Mouse (Mus musculus) ES-Bruce4 (cell line): ENCODE measurements at regions not wholly inside any gene's neighbourhood (a gene's known extent, or its start where the extent isn't known, plus 50 kb on each side); places are given as distances from the start of the nearest gene placed in this dataset.

ENCODE experiments used
- H3K27ac ChIP-seq: 2 replicates; pipeline ENCODE4 v1.5.1; 2012; ENCODE audit warnings: low read length, inconsistent platforms; ENCODE audit not compliant: insufficient read depth
- H3K27me3 ChIP-seq: 2 replicates; pipeline ENCODE4 v1.6.1; 2012; ENCODE audit warnings: mild to moderate bottlenecking, low read length, inconsistent platforms; ENCODE audit not compliant: control insufficient read depth, poor library complexity, insufficient read depth, severe bottlenecking
- H3K36me3 ChIP-seq: 2 replicates; pipeline ENCODE4 v1.6.1; 2012; ENCODE audit warnings: inconsistent platforms, mild to moderate bottlenecking, low read length, moderate library complexity; ENCODE audit not compliant: control insufficient read depth, poor library complexity, insufficient read depth, severe bottlenecking
- H3K4me1 ChIP-seq: one replicate; pipeline ENCODE4 v1.8.1; 2011; ENCODE audit warnings: low read length; ENCODE audit not compliant: control insufficient read depth, insufficient read depth
- H3K4me3 ChIP-seq: 2 replicates; pipeline ENCODE4 v1.5.1; 2011; ENCODE audit warnings: low read depth, mild to moderate bottlenecking, low read length
- H3K9ac ChIP-seq: 2 replicates; pipeline ENCODE4 v1.6.1; 2012; ENCODE audit warnings: low read depth, mild to moderate bottlenecking, inconsistent platforms; ENCODE audit not compliant: poor library complexity, severe bottlenecking
- H3K9me3 ChIP-seq: replicated peaks from 2 replicates; pipeline ENCODE4 v1.6.1; 2012; ENCODE audit warnings: mild to moderate bottlenecking, low read length, inconsistent platforms; ENCODE audit not compliant: control insufficient read depth, poor library complexity, insufficient read depth, severe bottlenecking
- CTCF ChIP-seq: IDR thresholded peaks from one replicate; pipeline ENCODE4 v1.8.1; 2011; ENCODE audit warnings: low read depth, low read length
- EP300 ChIP-seq: IDR thresholded peaks from 2 replicates; pipeline ENCODE4 v1.6.1; 2011; ENCODE audit warnings: low read depth, low read length; ENCODE audit not compliant: insufficient read depth
- POLR2A ChIP-seq: IDR thresholded peaks from one replicate; pipeline ENCODE4 v1.8.1; 2011; ENCODE audit warnings: low read length; ENCODE audit not compliant: insufficient read depth

DNA sequence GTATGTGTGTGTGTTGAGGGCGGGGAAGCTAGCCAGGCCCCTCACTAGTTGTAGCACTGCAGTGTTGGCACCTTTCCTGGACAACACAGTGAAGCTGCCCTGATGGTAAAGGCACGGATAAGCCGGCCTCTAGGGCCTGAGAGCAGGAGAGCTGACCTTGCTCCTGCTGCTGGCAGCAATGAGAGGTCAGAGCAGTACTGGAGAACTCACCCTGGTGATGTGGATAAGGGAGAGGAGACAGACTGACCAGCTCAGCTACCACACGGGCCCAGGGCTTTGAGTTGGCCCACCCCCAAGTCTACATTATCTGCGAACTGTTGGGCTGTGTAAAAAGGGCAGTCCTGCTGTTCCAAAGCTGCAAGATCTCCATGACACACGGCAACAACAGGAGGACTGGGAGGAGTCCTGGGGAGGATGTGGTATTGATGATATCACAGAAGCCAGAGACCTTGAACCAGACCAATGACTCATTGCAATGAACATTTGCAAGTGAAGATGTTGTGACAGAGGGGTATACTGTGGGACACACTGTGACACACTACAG lies 131.4 kb upstream of the Map1b start:
- no peak overlapping the region for H3K4me3 ChIP-seq

DNA sequence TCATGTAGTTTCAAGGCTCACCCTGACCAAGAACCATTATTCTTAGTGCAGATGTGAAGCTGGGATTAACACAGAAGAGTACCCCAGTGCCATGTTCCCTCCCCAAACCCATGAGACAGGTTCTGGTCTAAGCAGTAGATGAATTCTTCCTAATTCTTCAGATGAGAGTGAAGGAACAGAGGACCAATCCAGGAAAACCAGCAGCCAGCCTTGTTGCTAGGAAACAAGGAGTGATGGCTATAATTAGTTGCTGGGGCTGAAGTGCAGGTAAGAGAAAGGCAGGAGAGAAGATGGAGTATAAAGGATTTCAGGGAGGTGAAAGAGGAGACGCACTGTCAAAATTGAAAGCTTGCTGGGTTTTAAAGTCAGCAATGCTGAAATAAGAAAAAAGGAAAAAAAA lies 128.4 kb upstream of the Map1b start:
- TF ChIP-seq POLR2A (no peak), EP300 (no peak), CTCF (no peak)
- Histone ChIP-seq H3K4me3 (no peak overlapping the region), H3K9me3 (no peaks in the 10 kb centered on the region)

More for the DNA sequence above, 131.4 kb upstream of the Map1b start:
- Histone ChIP-seq H3K36me3 (no peaks in the 10 kb centered on the region), H3K27ac (no peak overlapping the region), H3K4me1 (no peaks in the 10 kb centered on the region), H3K9ac (no peak overlapping the region), H3K27me3 (no peaks in the 10 kb centered on the region), H3K9me3 (no peaks in the 10 kb centered on the region)
- TF ChIP-seq POLR2A (no peak), EP300 (no peak), CTCF (no peak)

DNA sequence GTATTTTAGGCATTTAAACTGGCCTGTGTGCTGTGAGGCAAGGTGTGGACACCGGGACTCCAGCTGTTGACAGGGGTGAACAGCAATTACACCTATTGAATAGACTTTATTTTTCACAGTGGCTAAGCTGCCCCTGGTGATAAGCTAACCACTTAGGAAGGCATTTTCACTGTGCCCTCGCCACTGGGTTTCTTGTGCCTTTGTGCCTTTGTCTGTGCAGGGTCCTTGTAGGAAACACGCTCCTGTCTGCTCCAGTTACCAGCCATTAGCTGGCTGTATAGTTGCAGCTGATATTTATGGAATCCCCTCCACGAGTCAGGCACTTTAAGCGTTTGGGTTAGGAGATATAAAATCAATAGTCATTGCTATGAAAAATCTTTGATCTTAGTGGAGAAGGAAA lies 126.5 kb upstream of the Map1b start:
- no peak overlapping the region for H3K4me3 ChIP-seq
- H3K4me1 ChIP-seq, result peaks cover 2% of the 10 kb centered on the region
- no peak for TF ChIP-seq EP300
- no peak for TF ChIP-seq CTCF
- TF ChIP-seq POLR2A, result no peak
- no peak overlapping the region for H3K9ac ChIP-seq
- no peaks in the 10 kb centered on the region for H3K9me3 ChIP-seq
- no peak overlapping the region for H3K27ac ChIP-seq
- H3K36me3 ChIP-seq, result no peaks in the 10 kb centered on the region
- no peaks in the 10 kb centered on the region for H3K27me3 ChIP-seq

More for the DNA sequence above, 128.4 kb upstream of the Map1b start:
- Histone ChIP-seq H3K27me3 (no peaks in the 10 kb centered on the region), H3K36me3 (no peaks in the 10 kb centered on the region), H3K4me1 (peaks cover 2% of the 10 kb centered on the region), H3K9ac (no peak overlapping the region), H3K27ac (no peak overlapping the region)

DNA sequence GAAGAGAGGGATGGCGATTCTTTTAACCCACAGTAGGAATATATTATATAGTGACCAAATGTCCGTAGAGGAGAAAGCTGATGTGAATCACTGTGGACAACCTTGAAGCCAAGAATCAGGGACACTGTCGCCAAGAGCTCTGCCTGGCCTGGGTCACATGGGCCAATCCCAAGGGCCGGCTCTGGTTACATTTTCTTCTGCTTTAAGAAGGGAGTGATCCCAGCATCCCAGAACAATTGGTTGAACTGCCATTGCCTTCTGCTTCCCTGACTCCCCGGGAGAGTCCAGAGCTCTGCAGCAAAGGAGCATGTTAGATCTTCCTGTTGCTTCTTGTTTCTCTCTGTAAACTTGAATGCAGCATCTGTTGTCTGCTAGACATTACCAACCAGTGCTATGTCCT lies 126.0 kb upstream of the Map1b start:
- H3K4me1 ChIP-seq, result peaks cover 2% of the 10 kb centered on the region
- H3K36me3 ChIP-seq, result no peaks in the 10 kb centered on the region
- TF ChIP-seq CTCF (no peak), POLR2A (no peak), EP300 (no peak)
- no peak overlapping the region for H3K4me3 ChIP-seq
- no peaks in the 10 kb centered on the region for H3K27me3 ChIP-seq
- H3K9ac ChIP-seq, result no peak overlapping the region
- H3K9me3 ChIP-seq, result no peaks in the 10 kb centered on the region
- H3K27ac ChIP-seq, result no peak overlapping the region

DNA sequence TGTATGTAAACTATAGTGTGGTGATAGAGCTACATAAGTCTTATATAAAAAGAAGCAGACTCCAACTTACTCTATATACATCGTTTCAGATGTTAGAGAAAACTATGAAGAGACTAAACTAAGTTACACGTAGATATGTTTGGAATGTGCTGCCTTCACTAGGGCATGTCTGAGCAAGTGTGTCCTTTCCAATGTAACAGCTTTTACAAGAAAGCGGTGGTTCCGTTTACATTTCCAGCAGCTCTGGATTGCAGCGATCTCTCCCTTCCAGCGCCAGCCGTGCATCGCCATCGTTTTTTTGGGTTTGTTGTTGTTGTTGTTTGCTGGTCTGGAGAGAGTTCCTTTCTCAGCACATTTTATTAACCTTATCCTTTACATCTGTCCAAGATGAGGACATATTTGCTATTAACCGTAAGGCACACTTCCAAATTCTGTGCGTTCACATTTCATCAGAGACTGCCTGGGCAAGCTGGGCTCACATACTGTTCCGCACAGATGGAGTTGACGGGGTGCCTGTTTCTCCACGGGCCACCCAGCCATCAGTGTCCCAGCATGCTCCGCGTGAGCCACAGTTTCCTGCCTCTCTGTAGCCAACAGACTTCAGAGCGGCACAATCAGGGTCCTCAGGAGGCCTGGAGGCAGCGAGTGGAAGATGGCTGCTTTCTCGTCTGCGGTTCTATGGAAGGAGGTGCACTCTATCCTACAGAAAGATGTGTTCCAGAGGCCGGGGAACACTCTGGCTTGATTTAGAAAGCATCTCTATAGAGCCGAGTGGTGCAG lies 125.2 kb upstream of the Map1b start:
- H3K36me3 ChIP-seq, result no peaks in the 10 kb centered on the region
- H3K9me3 ChIP-seq, result no peaks in the 10 kb centered on the region
- H3K4me1 ChIP-seq, result peaks cover 2% of the 10 kb centered on the region
- no peak overlapping the region for H3K27ac ChIP-seq
- H3K9ac ChIP-seq, result no peak overlapping the region
- TF ChIP-seq CTCF (no peak), EP300 (no peak), POLR2A (no peak)
- H3K27me3 ChIP-seq, result no peaks in the 10 kb centered on the region
- no peak overlapping the region for H3K4me3 ChIP-seq

DNA sequence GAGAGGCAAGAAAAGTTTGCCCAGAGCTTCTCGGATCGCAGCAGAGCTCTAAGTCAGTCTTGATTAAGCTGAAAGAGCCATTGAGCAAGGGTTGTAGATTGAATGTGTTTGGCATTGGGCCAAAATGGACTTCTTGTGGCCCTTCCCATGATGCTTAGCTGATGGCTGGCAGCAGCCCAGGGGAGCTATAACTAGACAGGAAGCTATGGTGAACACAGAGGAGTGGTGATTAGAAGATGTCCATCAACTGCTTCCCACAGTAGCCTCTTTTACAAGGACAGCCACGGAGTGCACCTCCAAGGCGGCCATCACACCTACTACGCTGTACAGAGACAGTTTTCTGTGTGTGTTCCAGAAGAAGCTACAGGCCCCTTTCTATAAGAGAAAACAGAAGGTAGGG lies 116.4 kb upstream of the Map1b start:
- Histone ChIP-seq H3K9me3 (no peaks in the 10 kb centered on the region), H3K4me1 (no peaks in the 10 kb centered on the region), H3K27me3 (no peaks in the 10 kb centered on the region), H3K9ac (no peak overlapping the region), H3K4me3 (no peak overlapping the region), H3K36me3 (no peaks in the 10 kb centered on the region), H3K27ac (no peak overlapping the region)
- TF ChIP-seq EP300, result no peak
- no peak for TF ChIP-seq POLR2A
- TF ChIP-seq CTCF, result no peak
